Mouse (Mus musculus): ENCODE measurements around the gene Olfr1371.
"Not testable (repeated sequence)": the region's sequence is repeated elsewhere in the genome, so short reads cannot be mapped to it uniquely, and the experiment has no call there.

GRCm38 (mm10) chr11:52179897-52180296, 33.9 kb downstream of the Olfr1371 start:
- not testable (repeated sequence) for TF ChIP-seq CTCF (IDR thresholded peaks at IDR 0.05; ENCODE audit: borderline replicate concordance, insufficient read depth, low read length); POLR2A (IDR thresholded peaks at IDR 0.05; ENCODE audit: low read depth, low read length)
